Mouse (Mus musculus): ENCODE results near the gene Gm10392.

The Gm10392 gene

GRCm38 (mm10) chr11:77491123-77491501 lies 27.9 kb downstream of the Gm10392 start:
- peak; percentile 94 for DNase-seq

- no peak for DNase-seq
Measured at GRCm38 (mm10) chr11:77490451-77490850, 28.5 kb downstream of the Gm10392 start.

GRCm38 (mm10) chr11:77489591-77490235 lies 29.3 kb downstream of the Gm10392 start, which contains the start of gene Ankrd13b:
TSS of gene Ankrd13b (minus strand) at chr11:77489678.
- peak; percentile 83 for DNase-seq

GRCm38 (mm10) chr11:77488771-77489581 lies 30.0 kb downstream of the Gm10392 start:
- no peak for DNase-seq

GRCm38 (mm10) chr11:77486798-77487197 lies 32.2 kb downstream of the Gm10392 start:
- DNase-seq = no peak

GRCm38 (mm10) chr11:77485229-77485628 lies 33.8 kb downstream of the Gm10392 start:
- no peak for DNase-seq

GRCm38 (mm10) chr11:77483510-77484255 lies 35.3 kb downstream of the Gm10392 start:
- no peak for DNase-seq

- DNase-seq = no peak
Measured at GRCm38 (mm10) chr11:77483043-77483442, 36.0 kb downstream of the Gm10392 start.

- no peak for DNase-seq
Measured at GRCm38 (mm10) chr11:77476895-77477294, 42.1 kb downstream of the Gm10392 start.

GRCm38 (mm10) chr11:77476216-77476615 lies 42.8 kb downstream of the Gm10392 start:
- no peak for DNase-seq

- DNase-seq = no peak
Measured at GRCm38 (mm10) chr11:77472775-77473174, 46.2 kb downstream of the Gm10392 start.

- DNase-seq = no peak
Measured at GRCm38 (mm10) chr11:77471407-77471806, 47.6 kb downstream of the Gm10392 start.

GRCm38 (mm10) chr11:77468397-77468796 lies 50.6 kb downstream of the Gm10392 start:
- no peak for DNase-seq

GRCm38 (mm10) chr11:77467784-77468183 lies 51.2 kb downstream of the Gm10392 start:
- peak; percentile 89 for DNase-seq

- peak; percentile 71 for DNase-seq
Measured at GRCm38 (mm10) chr11:77467157-77467556, 51.8 kb downstream of the Gm10392 start.

Measured in right cerebral cortex, postnatal 14 days (tissue).